Mouse (Mus musculus) fat pad, adult 2 months (tissue): ENCODE data around the gene Znrd1as.
"Not testable (repeated sequence)": the region's sequence is repeated elsewhere in the genome, so short reads cannot be mapped to it uniquely, and the experiment has no call there.

Experiments used
- DNase-seq: peaks from one replicate; pipeline ENCODE4 v3.0.0-alpha.2; 2011; ENCODE audit warnings: low read depth, low spot score; ENCODE audit errors: extremely low read depth

The Znrd1as gene

DNA sequence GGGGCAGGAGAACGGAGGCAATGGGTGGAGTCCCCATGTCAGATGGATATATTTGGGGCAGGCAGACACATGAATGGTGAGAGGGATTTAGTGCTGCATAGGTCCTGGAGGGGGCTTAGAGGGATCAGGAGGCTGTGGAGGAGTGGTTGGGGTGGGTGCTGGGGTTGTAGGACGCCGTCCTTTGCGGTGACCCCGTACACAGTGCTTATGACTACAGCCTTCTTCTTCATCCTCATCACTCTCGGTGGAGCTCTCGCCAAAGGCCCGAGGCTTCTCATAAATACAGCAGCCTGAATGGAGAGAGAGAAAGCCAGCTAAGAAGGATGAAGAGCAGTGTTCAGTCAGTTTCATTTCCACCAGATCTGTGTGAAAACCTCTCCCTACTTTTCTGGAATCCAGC, 9.1 kb upstream of the Znrd1as start:
- DNase-seq, result no peak

DNA sequence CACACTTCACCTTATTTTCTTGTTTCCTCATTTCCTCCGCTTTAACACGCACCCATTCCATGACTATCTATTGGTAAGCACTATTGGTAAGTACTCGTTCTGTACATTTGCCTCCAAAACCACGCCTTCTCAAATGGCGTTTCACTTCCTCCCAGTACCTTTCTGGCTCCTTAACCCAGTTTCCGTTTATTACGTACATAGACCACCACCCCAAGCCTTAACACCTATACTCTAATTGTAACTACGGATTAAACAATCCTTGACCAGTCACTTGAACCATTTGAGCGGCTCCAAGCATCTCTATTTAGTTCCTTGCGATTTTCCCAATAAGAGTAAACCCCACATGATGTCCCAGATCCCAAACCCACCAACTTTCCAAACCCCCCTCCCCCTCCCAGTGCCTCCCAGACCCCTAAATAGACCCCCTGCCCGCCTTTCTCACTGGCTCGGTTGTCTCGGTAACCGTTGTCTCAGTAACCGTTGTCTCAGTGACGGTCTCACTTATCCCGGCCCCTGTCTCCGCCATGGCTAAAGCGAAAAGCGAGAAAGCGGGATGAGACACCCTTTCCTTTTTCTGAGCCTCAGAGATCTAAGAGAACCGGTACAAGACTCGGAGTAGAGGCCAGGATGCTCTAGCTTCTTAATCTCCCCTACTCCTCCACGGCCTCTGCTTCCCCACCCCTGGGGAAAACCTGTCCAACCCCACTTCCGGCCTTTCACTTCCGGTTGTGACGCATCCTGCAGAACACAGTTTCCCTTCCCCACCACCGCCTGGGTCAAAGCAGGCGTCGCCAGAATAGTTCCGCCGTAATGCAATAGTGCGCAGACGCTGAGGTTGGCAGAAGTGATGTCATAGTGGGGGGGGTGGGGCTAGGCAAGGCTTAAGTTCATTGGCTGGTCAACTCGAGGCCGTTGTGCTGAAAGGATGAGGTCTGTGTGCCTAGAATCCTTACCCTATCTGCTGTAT, 7.1 kb upstream of the Znrd1as start, which contains the start of gene Ppp1r11:
Gene Ppp1r11 (minus strand): TSS at position 761 of the 967 bp plus-strand sequence.
- DNase-seq, result peak; percentile 81

DNA sequence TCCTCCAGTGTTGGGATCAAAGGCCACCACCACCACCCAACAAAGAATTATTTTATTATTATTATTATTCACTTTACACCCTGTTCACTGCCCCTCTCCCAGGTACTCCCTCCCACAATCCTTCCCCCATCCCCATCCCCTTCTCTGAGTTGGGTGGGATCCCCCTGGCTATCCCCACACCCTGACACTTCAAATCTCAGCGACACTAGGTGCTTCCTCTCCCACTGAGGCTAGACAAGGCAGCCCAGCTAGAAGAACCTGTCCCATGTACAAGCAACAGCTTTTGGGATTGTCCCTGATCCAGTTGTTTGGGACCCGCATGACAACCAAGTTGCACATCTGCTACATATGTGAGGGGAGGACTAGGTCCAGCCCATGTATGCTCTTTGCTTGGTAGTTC, 5.8 kb upstream of the Znrd1as start:
- no peak for DNase-seq

DNA sequence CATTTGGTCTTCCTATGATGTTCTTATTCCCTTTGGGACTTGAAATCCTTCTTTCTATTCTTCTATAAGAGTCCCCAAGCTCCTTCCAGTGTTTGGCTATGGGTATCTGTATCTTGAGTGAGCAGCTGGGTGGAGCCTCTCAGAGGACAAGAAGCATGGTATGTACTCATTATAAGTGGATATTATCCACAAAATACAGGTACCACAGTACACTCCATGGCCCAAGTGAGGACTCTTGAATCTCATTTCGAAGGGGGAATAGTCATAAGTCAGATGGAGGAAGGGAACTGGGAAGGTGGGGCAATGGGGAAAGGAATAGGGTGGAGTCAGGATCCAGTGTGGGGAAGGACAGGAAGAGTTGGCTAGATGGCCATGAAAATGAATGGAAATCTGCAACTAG, 5.3 kb upstream of the Znrd1as start:
- DNase-seq, result no peak

DNA sequence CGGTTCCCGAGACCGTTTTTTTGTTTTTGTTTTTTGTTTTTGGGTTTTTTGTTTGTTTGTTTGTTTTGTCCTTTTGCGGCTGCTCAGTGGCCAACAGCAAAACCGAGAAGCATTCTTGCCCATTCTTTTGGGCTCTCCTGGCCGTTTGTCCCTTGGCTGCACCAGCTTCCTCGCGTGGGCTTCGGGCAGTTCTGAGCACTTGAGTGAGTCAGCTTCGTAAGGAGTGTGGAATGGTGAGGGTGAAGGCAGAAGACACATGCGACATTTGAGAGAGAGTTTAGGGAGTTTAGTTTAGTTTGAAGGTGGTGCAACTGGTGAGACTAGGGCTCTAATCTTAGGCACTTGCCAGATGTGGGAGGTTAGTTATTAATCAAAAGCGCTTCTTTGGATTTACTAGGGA, 492 bp downstream of the Znrd1as start:
- DNase-seq, result no peak

DNA sequence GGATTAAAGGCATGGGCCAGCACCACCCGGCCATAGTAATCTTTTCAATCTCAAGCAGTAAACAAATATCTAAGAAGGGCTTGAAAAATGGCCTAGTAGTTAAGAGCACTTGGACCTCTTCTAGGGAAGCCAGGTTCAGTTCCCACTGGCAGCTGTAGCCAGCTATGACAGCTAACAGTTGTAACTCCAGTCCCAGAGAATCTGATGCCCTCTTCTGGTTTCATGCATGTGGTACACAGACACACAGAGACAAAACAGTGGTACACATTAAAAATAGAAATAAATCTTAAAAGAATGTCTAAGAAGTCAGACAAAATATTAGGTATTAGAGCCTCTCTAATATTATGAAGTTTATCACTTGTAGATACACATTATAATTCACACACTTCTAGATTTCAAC, 2.7 kb downstream of the Znrd1as start:
- DNase-seq, result no peak

DNA sequence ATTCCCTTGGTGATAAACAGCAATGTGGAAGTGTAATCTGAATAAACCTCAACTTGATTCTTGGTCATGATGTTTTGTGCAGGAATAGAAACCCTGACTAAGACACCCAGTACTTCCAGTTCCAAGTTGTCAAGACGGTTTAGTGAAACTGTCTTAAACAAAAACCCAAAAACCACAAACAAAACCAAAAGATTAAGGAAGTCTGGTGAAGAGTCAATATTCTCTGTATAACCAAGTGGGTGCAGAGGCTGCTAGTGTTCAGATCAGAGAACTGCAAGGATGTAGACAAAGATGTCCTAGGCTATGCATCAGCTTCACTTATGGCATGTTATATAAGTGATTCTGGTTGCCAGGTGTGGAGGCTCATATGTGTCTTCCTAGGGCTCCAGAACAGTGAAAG, 8.5 kb downstream of the Znrd1as start:
- DNase-seq, result no peak

DNA sequence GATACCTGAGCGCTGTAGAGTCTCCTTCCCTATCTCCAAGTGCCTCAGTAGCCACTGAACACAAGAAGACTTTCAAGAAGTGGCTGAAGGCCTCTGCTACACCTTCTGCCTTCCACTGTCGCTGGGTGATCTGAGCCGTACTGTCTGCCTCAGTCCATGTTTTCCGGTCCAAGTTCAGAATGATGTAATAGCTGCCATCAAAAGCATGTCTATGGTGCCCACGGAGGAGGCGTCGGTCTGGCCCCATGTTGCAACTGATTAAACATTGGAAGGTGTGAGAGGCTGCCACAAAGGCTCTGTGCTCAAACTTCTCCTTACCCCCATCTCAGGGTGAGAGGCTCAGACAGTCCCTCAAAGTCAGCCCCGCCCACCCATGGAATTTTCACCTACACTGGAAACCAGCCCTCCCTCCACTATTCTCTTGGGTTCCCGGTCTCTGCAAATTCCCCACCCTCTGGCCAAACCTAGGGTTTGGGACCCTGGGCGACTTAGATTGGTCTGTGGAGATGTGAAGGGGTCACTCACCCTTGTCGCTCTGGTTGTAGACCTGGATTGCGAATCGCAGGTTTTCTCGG, 12.0 kb downstream of the Znrd1as start:
- DNase-seq, result no peak

DNA sequence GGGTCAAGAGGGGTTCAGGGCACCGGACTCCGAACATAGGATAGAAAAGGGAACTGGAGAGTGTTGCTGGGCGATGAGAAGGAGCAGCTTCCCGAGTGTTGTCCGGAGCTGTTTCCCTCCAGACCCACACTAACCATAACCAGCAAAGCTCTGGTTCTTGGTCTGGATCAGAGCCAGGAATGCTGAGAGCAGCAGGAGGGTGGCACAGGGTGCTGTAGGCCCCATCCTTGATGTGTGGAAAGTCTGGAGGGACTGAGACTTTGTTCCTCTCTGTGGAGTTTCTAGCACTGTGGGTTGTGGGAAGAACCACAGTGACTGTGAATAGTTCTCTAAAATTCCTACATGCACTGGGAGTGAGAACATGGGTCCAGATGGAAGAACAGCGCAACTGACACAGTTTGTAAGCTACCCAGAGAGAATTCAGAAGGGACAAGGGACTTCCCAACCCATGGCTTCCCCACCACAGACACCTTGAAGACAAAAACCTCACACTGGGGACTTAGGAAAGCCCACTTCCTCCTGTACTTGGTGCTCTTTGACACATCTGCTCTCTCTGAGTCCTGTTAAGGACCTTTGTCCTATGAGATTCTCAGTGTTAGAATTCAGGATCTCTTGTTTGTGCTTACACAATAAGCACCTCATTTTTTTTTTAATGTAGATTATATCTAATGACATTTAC, 12.9 kb downstream of the Znrd1as start:
- DNase-seq, result no peak

DNA sequence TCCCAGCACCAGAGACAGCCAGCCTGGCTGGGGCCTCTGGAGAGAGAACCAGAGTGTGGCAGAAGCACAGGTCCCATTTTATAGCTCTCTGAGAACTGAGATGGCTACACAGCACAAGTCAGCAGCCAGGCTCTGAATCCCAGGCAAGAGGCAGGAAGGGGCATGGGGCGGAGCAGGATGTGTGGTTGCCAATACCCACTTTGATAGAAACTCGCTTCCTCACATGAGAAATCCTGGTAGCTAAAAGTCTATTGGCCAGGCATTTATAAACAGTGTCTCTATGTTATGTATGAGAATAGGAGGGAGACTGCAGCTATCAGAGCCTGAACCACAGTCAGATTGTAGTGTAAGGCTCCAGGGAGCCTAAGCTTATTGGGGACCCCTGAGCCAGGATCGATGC, 14.4 kb downstream of the Znrd1as start:
- no peak for DNase-seq

DNA sequence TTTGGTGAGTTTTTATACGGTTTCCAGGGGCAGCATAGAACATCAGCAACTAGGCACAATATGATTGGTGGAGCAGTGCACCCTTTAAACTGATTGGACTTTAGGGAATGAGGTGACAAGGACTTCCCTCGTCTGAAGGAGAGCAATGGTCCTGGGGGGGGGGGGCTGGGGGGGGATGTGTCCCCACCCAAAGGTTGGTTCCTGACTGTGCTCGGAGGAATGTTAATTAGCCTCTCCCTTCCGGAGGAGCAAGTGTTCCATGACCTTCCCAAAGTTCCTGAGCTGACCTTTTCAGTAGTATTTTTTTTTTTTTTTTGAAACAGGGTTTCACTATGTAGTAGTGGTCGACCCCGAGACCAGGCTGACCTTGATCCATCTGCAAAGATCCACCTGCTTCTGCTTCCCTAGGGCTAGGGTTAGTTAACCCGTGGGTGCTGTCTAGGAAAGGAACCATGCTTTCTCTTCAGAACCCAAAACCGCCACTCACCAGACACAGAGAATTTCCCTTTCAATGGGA, 14.9 kb downstream of the Znrd1as start:
- DNase-seq, result no peak

DNA sequence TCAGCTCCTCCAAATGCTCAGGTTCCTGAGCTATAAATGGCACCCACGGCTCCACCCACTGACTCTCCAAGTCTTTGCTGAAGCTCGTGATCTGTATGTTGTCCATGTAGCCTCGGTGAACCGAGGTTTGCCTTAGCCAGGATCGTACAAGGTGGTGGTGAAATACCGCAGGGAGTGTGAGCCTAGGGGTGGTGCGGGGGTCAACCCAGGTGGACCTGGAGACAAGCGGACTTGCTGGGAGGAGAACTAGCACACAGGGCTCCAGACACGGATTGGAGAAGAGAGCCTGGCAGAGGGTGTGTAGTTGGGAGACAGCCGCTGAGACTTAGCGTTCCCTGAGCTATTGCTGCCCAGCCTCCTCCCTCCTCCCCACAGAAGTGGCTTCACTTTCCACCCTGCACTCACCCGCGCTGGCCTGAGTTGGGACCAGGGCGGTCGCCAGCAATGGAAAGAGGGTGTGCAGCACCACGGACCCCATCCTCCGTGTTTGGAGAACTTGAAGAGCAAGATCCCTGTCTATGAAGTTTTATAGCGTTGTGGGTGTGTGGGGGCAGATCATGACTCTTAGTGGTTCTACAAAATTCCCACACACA, 22.9 kb downstream of the Znrd1as start, which contains the start of gene 2410137M14Rik:
Gene 2410137M14Rik (minus strand): TSS at position 17 of the 593 bp plus-strand sequence.
- no peak for DNase-seq

DNA sequence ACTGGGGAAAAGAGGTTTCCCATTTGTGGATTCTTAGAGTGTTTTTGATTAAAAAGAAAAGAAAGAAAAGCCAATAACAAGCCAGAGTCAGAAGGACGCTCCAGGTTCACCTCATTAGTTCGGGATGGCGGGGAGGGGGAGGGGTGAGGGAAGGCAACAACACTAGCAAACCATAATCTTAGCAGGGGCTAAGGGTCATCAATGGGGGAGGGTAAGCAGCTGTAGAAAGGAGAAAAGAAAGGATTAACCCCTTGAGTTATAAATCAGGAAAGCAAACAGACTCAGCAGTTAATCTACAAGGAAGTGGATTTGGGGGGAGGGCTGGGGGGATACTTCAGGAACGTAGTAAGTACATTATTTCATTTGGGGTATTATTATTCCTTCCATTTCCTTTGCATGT, 23.5 kb downstream of the Znrd1as start:
- no peak for DNase-seq

DNA sequence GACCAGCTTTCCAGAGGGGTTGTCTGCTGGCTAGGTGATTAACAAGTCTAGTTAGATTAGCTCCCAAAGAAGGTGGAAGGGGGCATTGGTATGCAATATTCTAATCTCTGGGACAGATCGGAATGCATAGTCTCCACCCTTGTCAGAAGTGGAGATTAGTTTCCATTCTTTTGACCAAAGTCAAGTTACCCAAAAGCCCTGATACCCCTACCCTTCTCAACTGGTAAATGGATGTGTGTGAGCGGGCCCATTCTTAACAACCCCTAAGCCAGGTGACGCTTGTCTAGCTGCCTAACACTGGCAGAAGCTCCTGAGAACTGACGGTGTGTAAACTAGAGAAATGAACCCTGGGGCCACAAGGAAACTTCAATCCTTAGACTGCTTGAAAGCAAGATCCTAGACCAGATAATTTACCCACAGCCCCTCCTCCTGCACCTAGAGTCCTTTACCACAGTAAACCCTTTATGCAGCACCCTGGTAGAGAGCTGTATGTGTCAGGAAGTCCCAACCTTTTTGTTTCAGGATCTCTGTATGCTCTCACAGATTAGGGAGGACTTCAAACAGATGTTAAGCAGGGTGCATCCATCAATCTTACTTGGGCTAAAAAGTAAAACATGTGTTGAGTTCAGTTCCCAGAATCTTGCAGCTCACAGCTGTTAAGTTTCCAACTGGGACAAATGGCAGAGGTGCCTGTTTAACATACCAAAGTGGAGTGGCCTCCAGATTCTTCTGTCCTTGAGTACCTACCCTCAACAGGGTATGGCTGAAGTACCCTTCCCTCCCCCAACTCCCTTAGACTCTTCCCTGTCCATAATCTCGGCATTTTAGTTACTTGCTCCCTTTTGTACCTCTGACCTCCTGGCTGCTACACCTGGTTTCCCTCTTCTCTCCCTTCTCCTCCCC, 24.1 kb downstream of the Znrd1as start:
- DNase-seq, result no peak

DNA sequence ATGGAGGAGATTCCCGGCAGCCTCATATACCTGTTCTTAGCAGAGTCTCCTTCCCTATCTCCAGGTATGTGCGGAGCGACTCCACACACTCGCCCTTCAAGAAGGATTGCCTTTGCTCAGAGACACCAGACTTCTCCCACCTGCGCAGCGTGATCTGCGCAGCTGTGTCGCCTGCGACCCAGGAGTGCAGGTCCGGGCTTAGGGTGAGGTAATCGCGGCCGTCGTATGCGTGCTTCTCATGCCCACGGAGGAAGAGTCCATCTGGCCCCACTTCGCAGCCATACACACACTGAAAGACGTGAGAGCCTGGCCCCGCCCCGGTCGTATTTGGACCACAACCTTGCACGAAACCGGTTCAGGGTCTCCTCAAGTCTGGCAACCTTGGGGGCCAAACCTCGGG, 30.1 kb downstream of the Znrd1as start:
- no peak for DNase-seq

DNA sequence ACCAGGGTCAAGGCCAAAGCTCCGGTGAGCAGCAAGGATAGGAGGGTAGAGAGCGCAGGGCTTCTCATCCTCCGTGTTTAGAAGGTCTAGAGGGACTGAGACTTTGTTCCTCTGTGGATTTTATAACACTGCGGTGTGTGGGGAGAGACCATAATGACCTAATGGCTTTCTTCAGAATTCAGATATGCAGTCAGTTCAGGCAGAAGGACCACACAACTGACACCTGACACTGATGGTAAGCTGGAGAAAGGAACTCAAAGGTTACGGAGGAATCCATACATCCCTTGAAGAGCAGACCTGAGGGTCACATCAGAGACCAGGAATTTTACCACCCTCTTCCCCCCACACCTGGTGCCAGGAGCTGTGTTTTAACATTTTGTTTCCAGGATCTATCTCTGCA, 31.0 kb downstream of the Znrd1as start, which contains the start of gene H2-M5:
Gene H2-M5 (minus strand): TSS at position 101 of the 400 bp plus-strand sequence.
- DNase-seq, result no peak

DNA sequence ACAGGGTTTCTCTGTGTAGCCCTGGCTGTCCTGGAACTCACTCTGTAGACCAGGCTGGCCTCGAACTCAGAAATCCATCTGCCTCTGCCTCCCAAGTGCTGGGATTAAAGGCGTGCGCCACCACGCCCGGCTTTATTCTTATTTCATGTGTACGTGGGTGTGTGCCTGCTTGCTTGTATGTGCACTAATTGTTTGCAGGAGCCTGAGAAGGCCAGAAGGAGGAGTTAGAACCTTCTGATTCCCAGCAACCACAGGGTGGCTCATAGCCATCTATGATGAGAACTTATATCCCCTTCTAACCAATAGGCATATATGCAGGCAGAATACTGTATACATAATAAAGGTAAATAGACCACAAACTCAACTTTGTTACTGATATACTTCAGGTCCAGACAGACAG, 32.2 kb downstream of the Znrd1as start:
- DNase-seq, result not testable (repeated sequence)

DNA sequence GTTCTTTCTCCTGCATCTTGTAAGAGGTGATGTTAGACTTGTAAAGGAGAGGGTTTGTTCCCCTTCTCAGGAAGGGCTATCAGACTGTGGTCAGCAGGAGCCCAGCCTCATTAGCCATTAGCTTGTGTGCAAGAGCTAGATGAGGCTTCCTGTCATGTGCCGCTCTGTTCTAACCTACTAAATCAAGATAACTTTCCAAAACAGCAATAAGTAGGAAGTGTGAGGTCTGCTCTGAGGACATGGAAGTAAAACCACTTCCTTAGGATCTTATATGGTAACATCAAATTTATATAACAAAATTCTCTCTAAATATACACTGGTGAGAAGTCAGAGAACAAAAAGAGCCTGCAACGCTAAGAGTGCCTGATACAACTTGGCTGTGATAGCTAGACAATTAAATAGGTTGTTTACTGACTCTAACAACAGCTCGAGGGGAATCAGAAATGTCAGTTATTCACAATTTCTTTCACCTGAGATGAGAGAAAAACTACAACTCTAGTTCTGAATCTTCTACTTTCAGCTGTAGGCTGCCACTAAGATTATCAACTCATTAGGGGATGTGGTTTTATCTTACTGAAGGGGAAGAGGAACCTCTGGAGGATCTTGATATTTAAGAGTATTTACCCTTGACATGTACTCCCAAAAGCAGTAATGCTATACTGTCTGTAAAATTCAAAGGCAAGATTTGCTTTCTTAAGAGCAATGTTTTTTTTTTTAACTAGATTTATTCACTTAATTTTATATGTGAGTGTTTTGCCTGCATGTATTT, 34.1 kb downstream of the Znrd1as start:
- DNase-seq, result no peak

DNA sequence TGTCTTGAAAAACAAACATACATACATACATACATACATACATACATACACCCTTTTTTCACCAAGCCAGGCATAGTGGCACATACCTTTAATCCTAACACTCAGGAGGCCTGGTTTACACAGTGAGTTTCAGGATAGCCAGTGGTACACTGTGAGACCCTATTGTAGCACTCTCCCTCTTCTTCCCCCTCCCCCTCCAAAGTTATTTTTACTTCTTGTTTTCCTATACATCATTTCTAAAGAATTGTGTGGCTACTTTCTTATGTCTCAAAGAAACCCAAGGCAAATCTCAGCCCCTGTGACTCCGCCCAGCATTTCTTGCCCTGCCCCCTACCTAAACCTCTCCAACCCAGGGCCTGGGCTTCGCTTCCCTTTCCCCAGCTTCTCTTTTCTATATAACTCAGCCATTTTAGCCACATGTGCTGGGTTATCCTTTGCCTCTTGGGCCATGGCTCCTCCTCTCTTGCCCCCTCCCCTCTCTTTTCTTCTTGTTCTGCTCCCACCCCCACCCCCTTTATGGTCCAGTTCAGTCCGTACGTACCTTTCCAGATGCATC, 35.5 kb downstream of the Znrd1as start:
- no peak for DNase-seq
